Mouse (Mus musculus) stomach, embryonic 15.5 days (tissue): ENCODE measurements around the gene Agt. TPM values are rescaled to one million over a fixed set of nuclear protein-coding genes. Genes with fewer than 3 reads are reported as not detected.

Source experiments
- ATAC-seq: fragments of 200-750 bp; cut with Nextera tagmentation; 2 replicates; pipeline ENCODE4 v1.8.0; 2017; ENCODE audit warnings: low read depth, moderate number of reproducible peaks, moderate TSS enrichment; ENCODE audit not compliant: insufficient read depth, low FRiP score
- H3K27ac ChIP-seq: fragments of 300-500 bp; sonication (generic); 2 replicates; pipeline ENCODE4 v1.5.1; 2015; ENCODE audit warnings: mild to moderate bottlenecking, inconsistent platforms
- H3K27me3 ChIP-seq: fragments of 300-500 bp; sonication (generic); replicated peaks from 2 replicates; pipeline ENCODE4 v1.6.1; 2015; ENCODE audit warnings: inconsistent platforms
- H3K36me3 ChIP-seq: fragments of 300-500 bp; sonication (generic); 2 replicates; pipeline ENCODE4 v1.6.1; 2015; ENCODE audit warnings: inconsistent platforms
- H3K4me1 ChIP-seq: fragments of 300-500 bp; sonication (generic); 2 replicates; pipeline ENCODE4 v1.6.1; 2015; ENCODE audit warnings: inconsistent platforms
- H3K4me2 ChIP-seq: fragments of 300-500 bp; sonication (generic); 2 replicates; pipeline ENCODE4 v1.6.1; 2015; ENCODE audit warnings: mild to moderate bottlenecking, inconsistent platforms
- H3K4me3 ChIP-seq: fragments of 300-500 bp; sonication (generic); replicated peaks from 2 replicates; pipeline ENCODE4 v1.5.1; 2015; ENCODE audit warnings: inconsistent platforms
- H3K9ac ChIP-seq: fragments of 300-500 bp; sonication (generic); 2 replicates; pipeline ENCODE4 v1.6.1; 2015; ENCODE audit warnings: inconsistent platforms
- H3K9me3 ChIP-seq: fragments of 300-500 bp; sonication (generic); 2 replicates; pipeline ENCODE4 v1.6.1; 2016; ENCODE audit warnings: inconsistent platforms
- WGBS: fragments of 180-500 bp; shearing (Covaris S2); methylation state at CpG from one replicate; pipeline ENCODE4 v1.1.7; 2015; 5-methylcytosine and 5-hydroxymethylcytosine counted together
- polyA plus RNA-seq: library from polyadenylated mRNA; unstranded; fragments of >200 nt; fragmentation: Nextera tagmentation; extraction: Ambion mirVana; gene quantifications from 2 replicates; pipeline ENCODE4 v1.2.1, GENCODE M21; 2015

The Agt gene
- polyA plus RNA-seq, result 8.2 and 15.8 TPM in 2 replicates

DNA sequence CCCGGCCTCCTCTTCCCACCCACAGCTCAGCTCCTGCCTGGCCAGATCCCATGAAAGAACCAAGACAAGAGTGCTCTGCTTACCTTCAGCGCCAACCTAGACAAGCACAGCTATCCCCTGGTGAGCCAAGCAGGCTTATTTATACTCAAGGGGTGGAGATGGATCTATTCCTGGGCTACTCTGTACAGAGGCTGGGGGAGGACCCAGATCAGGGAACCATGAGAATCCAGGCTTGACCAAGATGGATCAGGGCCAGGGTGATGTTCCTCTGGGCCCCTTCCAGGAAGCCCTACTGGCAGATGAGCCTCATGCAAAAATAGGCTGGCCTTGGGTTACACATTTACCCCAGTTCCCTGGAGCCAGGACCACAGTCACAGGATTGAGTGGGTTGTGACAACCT is at the start of gene Agt:
Agt (minus strand) TSS at position 114 of the 400 bp plus-strand sequence.
- H3K36me3 ChIP-seq, result no peaks in the 10 kb centered on the region
- no peaks in the 10 kb centered on the region for H3K27me3 ChIP-seq
- H3K4me2 ChIP-seq, result no peak within 1 kb of the TSS
- no peak; the same call in 1 of the 2 replicates for ATAC-seq
- no peak within 1 kb of the TSS for H3K9ac ChIP-seq
- 75% methylated on average over 2 of the region's 2 CpGs for WGBS
- no peak within 1 kb of the TSS for H3K4me3 ChIP-seq
- H3K27ac ChIP-seq, result peak within 1 kb of the TSS; percentile 85; the same call in 1 of the 2 replicates
- H3K9me3 ChIP-seq, result no peaks in the 10 kb centered on the region
- H3K4me1 ChIP-seq, result peaks cover 24% of the 10 kb centered on the region; the same call in 1 of the 2 replicates

- H3K4me3 ChIP-seq, result no peak overlapping the region
- H3K4me2 ChIP-seq, result no peak overlapping the region
- no peaks in the 10 kb centered on the region for H3K27me3 ChIP-seq
- H3K4me1 ChIP-seq, result no peaks in the 10 kb centered on the region
- no peak overlapping the region for H3K27ac ChIP-seq
- H3K36me3 ChIP-seq, result no peaks in the 10 kb centered on the region
- no peaks in the 10 kb centered on the region for H3K9me3 ChIP-seq
- WGBS, result 49% methylated on average over 9 of the region's 9 CpGs
- ATAC-seq, result no peak
- no peak overlapping the region for H3K9ac ChIP-seq
Measured at GRCm38 (mm10) chr8:124618252-124618651, 48.7 kb upstream of the Agt start.

DNA sequence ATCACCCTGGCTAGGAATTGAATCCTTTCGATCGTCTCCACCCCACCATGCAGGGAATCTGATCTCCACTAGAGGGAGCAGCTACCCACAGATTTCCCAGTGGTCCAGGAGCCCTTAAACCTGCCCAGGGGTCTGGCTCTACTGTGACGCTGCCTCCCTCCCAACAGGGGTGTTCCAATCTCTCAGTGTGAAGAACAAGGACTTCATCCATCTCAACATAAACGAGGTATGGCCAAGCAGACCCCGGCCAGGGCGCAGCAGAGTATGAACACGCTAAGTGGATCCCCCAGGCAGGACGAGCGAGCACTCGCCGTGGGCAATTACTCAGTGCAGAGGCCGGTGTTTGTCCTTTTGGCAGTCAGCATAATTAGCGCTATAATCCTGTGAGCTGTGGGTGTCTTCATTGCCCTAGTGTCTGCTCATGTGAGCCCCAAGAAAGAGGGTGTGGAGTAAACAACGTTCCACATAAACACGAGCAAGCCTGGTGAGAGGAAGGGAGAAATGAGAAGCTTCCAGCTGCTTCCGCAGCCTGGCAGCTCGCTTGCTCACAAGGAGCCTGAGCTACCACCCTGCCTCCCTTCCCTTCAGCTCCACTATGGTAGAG is 47.9 kb upstream of the Agt start:
- H3K9me3 ChIP-seq, result no peaks in the 10 kb centered on the region
- H3K4me3 ChIP-seq, result peak overlapping the region; percentile 27
- no peaks in the 10 kb centered on the region for H3K4me1 ChIP-seq
- no peak overlapping the region for H3K27ac ChIP-seq
- H3K9ac ChIP-seq, result no peak overlapping the region
- peak; percentile 56; the same call in 1 of the 2 replicates for ATAC-seq
- H3K4me2 ChIP-seq, result peak overlapping the region; percentile 57
- no peaks in the 10 kb centered on the region for H3K27me3 ChIP-seq
- WGBS, result 11% methylated on average over 17 of the region's 17 CpGs
- H3K36me3 ChIP-seq, result no peaks in the 10 kb centered on the region

GRCm38 (mm10) chr8:124614325-124614724 is 44.8 kb upstream of the Agt start:
- no peaks in the 10 kb centered on the region for H3K36me3 ChIP-seq
- WGBS, result 67% methylated on average over 5 of the region's 6 CpGs
- H3K27me3 ChIP-seq, result no peaks in the 10 kb centered on the region
- H3K4me2 ChIP-seq, result no peak overlapping the region
- no peak for ATAC-seq
- no peaks in the 10 kb centered on the region for H3K9me3 ChIP-seq
- no peak overlapping the region for H3K4me3 ChIP-seq
- no peaks in the 10 kb centered on the region for H3K4me1 ChIP-seq
- H3K27ac ChIP-seq, result no peak overlapping the region
- H3K9ac ChIP-seq, result no peak overlapping the region

- H3K36me3 ChIP-seq, result no peaks in the 10 kb centered on the region
- WGBS, result 68% methylated on average over 9 of the region's 9 CpGs
- no peak for ATAC-seq
- H3K27ac ChIP-seq, result no peak overlapping the region
- 0 out of 2 replicates have a peak, but pooled peaks cover 3% of the 10 kb centered on the region for H3K4me1 ChIP-seq
- no peaks in the 10 kb centered on the region for H3K9me3 ChIP-seq
- no peak overlapping the region for H3K9ac ChIP-seq
- H3K4me3 ChIP-seq, result no peak overlapping the region
- H3K4me2 ChIP-seq, result no peak overlapping the region
- 0 out of 2 replicates have a peak, but pooled peaks cover 4% of the 10 kb centered on the region for H3K27me3 ChIP-seq
Measured at GRCm38 (mm10) chr8:124608972-124609353, 39.5 kb upstream of the Agt start.

GRCm38 (mm10) chr8:124608239-124608971 is 38.9 kb upstream of the Agt start:
- 68% methylated on average over 13 of the region's 13 CpGs for whole genome bisulfite sequencing
- no peak for ATAC-seq
- H3K27ac ChIP-seq, result no peak overlapping the region
- H3K9me3 ChIP-seq, result no peaks in the 10 kb centered on the region
- 0 out of 2 replicates have a peak, but pooled peaks cover 4% of the 10 kb centered on the region for H3K27me3 ChIP-seq
- no peak overlapping the region for H3K9ac ChIP-seq
- H3K36me3 ChIP-seq, result no peaks in the 10 kb centered on the region
- 0 out of 2 replicates have a peak, but pooled peaks cover 3% of the 10 kb centered on the region for H3K4me1 ChIP-seq
- no peak overlapping the region for H3K4me2 ChIP-seq
- H3K4me3 ChIP-seq, result no peak overlapping the region

DNA sequence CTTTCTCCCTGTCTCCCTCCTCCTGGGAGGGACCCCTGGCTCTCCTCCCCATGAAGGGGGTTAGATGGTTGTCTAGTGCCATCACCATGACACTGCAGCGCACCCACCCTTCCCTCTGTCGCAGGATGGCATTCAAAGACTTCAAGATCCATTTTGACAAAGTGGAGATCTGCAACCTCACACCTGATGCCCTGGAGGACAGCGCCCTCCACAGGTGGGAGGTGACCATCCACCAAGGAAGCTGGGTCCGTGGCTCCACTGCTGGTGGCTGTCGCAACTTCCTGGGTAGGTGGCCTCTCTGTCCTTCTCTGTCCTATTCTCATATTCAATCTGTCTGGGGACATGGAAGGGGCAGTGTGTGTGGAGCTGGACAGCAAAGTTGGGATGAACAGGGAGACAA is 34.6 kb upstream of the Agt start:
- Histone ChIP-seq H3K9me3 (no peaks in the 10 kb centered on the region), H3K4me2 (no peak overlapping the region), H3K4me1 (0 out of 2 replicates have a peak, but pooled peaks cover 2% of the 10 kb centered on the region), H3K36me3 (no peaks in the 10 kb centered on the region), H3K27ac (no peak overlapping the region), H3K4me3 (no peak overlapping the region), H3K27me3 (0 out of 2 replicates have a peak, but pooled peaks cover 4% of the 10 kb centered on the region), H3K9ac (no peak overlapping the region)
- 68% methylated on average over 5 of the region's 5 CpGs for WGBS
- no peak for ATAC-seq

DNA sequence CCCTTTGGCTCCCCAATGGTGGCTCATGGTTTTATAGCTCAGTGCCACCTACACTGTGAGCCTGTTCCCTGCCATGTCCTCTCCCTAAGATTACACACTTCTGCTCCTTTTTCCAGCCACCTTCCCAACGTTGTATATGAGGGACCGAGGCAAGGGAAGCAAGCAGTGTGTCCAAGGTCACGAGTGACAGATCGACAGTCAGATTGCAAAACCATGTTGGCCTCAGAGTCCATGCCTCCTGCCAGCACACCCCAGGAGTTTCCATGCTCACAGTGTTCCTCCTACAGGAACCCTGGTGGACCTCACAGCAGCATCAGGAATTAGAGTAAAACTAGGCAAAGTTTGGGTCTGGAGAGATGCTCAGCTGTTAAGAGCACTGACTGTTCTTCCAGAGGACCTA is 19.9 kb upstream of the Agt start:
- no peak overlapping the region for H3K27ac ChIP-seq
- no peaks in the 10 kb centered on the region for H3K36me3 ChIP-seq
- no peak overlapping the region for H3K9ac ChIP-seq
- ATAC-seq, result no peak
- no peaks in the 10 kb centered on the region for H3K9me3 ChIP-seq
- H3K4me1 ChIP-seq, result peaks cover 7% of the 10 kb centered on the region; the same call in 1 of the 2 replicates
- H3K4me3 ChIP-seq, result no peak overlapping the region
- H3K27me3 ChIP-seq, result no peaks in the 10 kb centered on the region
- H3K4me2 ChIP-seq, result no peak overlapping the region
- 68% methylated on average over 4 of the region's 4 CpGs for WGBS

GRCm38 (mm10) chr8:124586556-124586955 is 17.1 kb upstream of the Agt start:
- no peak overlapping the region for H3K4me3 ChIP-seq
- no peaks in the 10 kb centered on the region for H3K27me3 ChIP-seq
- no peaks in the 10 kb centered on the region for H3K9me3 ChIP-seq
- peaks cover 7% of the 10 kb centered on the region; the same call in 1 of the 2 replicates for H3K4me1 ChIP-seq
- ATAC-seq, result no peak
- H3K36me3 ChIP-seq, result no peaks in the 10 kb centered on the region
- H3K27ac ChIP-seq, result no peak overlapping the region
- no peak overlapping the region for H3K9ac ChIP-seq
- no peak overlapping the region for H3K4me2 ChIP-seq
- 74% methylated on average over 2 of the region's 2 CpGs for WGBS

DNA sequence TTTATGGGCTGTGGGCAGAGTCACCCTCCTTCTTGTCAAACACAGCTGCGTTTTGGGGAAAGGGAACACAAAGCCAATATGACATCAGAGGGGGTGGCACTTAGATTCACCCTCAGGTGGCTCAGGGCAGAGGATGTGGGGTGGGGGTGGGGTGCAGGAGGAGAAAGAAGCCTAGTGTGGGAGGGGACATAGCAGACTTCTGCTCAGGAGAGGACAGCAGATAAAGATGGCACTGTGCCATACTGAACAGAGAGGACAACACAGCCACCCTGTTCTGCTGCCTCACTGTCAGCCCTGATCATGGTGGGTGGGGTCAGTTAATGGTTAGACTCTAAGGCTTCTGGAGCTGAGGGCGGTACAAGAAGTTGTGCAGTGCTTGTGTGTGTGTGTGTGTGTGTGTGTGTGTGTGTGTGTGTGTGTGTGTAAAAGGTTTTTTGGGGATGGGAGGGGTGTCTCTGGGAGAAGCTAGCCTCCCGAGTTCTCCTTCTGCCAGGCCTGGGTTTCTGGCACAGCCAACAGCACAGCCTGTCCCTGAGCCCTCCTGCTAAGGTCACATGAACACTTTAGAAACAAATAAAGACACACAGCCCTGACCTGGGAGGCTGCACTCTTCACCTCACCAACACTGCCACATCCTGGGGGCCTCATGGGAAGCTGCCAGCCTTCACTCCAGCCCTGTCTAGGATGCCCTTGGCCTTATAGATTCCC is 16.4 kb upstream of the Agt start:
- Histone ChIP-seq H3K4me2 (no peak overlapping the region), H3K4me3 (no peak overlapping the region), H3K4me1 (peaks cover 7% of the 10 kb centered on the region; the same call in 1 of the 2 replicates), H3K36me3 (no peaks in the 10 kb centered on the region), H3K27me3 (no peaks in the 10 kb centered on the region), H3K27ac (no peak overlapping the region), H3K9ac (no peak overlapping the region), H3K9me3 (no peaks in the 10 kb centered on the region)
- WGBS, result 31% methylated on average over 3 of the region's 3 CpGs
- peak; percentile 58 for ATAC-seq

DNA sequence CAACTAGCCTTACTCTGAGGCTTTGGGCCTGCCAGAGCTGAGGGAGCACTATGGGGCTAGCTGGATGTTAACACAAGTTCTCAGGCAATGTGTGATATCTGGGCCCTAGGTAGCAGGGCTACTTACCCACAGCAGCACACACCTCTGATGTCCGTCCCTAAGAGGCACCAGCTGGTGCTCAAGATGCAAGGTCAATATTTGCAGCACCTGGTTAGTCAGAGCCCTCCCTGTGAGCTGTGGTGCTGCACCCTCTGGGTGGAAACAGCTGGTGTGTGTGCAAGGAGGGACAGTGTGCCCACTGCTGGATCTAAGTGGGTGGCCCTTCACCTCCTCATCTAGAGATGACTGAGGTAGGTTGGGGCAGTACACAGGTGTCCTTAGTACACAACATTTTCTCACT is 7.2 kb upstream of the Agt start:
- Histone ChIP-seq H3K4me1 (peaks cover 10% of the 10 kb centered on the region; the same call in 1 of the 2 replicates), H3K9ac (no peak overlapping the region), H3K9me3 (no peaks in the 10 kb centered on the region), H3K4me2 (no peak overlapping the region), H3K4me3 (no peak overlapping the region), H3K36me3 (no peaks in the 10 kb centered on the region), H3K27ac (0 out of 2 replicates have a peak overlapping the region, but pooled peaks have one; percentile 35), H3K27me3 (no peaks in the 10 kb centered on the region)
- WGBS, result 36% methylated on average over 1 of the region's 1 CpGs
- peak; percentile 77 for ATAC-seq
